Mouse (Mus musculus) heart, embryonic 14.5 days (tissue): ENCODE data around the gene Nostrin. TPM values are rescaled to one million over a fixed set of nuclear protein-coding genes. Genes with fewer than 3 reads are reported as not detected.
A peak's percentile ranks its signal among the peaks of the same experiment; 100 is the strongest.

Experiments used
- ATAC-seq: fragments of 200-750 bp; cut with Nextera tagmentation; 2 replicates; pipeline ENCODE4 v1.8.0; 2017; ENCODE audit warnings: low read depth, moderate TSS enrichment; ENCODE audit not compliant: insufficient number of reproducible peaks, insufficient read depth, low FRiP score
- H3K27ac ChIP-seq, 2 experiments: fragments of 200-500 bp in 1 of 2; fragments of 300-500 bp in 1 of 2; sonication (generic) in 1 of 2; replicated peaks in 1 of 2; 2 replicates each; pipeline ENCODE4 v1.5.1; 2012 to 2014; ENCODE audit warnings: low read depth in 2 of 2, low read length in 2 of 2, control low read depth in 1 of 2, mild to moderate bottlenecking in 1 of 2, mixed read lengths in 1 of 2; ENCODE audit not compliant: control insufficient read depth in 1 of 2, insufficient read depth in 1 of 2
- H3K27me3 ChIP-seq: fragments of 300-500 bp; sonication (generic); 2 replicates; pipeline ENCODE4 v1.6.1; 2014; ENCODE audit warnings: mild to moderate bottlenecking, low read length, control low read depth; ENCODE audit not compliant: control insufficient read depth, insufficient read depth
- H3K36me3 ChIP-seq: fragments of 300-500 bp; sonication (generic); 2 replicates; pipeline ENCODE4 v1.6.1; 2014; ENCODE audit warnings: mild to moderate bottlenecking, control low read depth, low read length, mixed read lengths; ENCODE audit not compliant: control insufficient read depth, insufficient read depth
- H3K4me1 ChIP-seq, 2 experiments: fragments of 200-500 bp in 1 of 2; fragments of 300-500 bp in 1 of 2; sonication (generic) in 1 of 2; 2 replicates each; pipeline ENCODE4 v1.6.1; 2012 to 2014; ENCODE audit warnings: low read length in 2 of 2, control low read depth in 1 of 2, mixed read lengths in 1 of 2; ENCODE audit not compliant: control insufficient read depth in 2 of 2, insufficient read depth in 2 of 2
- H3K4me2 ChIP-seq: fragments of 300-500 bp; sonication (generic); 2 replicates; pipeline ENCODE4 v1.6.1; 2014; ENCODE audit warnings: mild to moderate bottlenecking, low read length
- H3K4me3 ChIP-seq, 2 experiments: fragments of 200-500 bp in 1 of 2; fragments of 300-500 bp in 1 of 2; sonication (generic) in 1 of 2; 2 replicates each; pipeline ENCODE4 v1.5.1; 2012 to 2014; ENCODE audit warnings: low read length in 2 of 2, mild to moderate bottlenecking in 2 of 2, control low read depth in 1 of 2, low read depth in 1 of 2, moderate library complexity in 1 of 2; ENCODE audit not compliant: control insufficient read depth in 1 of 2, insufficient read depth in 1 of 2
- H3K9ac ChIP-seq: fragments of 300-500 bp; sonication (generic); 2 replicates; pipeline ENCODE4 v1.6.1; 2014; ENCODE audit warnings: mild to moderate bottlenecking, low read length
- H3K9me3 ChIP-seq: fragments of 300-500 bp; sonication (generic); 2 replicates; pipeline ENCODE4 v1.6.1; 2016; ENCODE audit warnings: low read length, control low read depth; ENCODE audit not compliant: control insufficient read depth
- WGBS: fragments of 180-500 bp; shearing (Covaris S2); extraction: QIAGEN DNeasy Blood & Tissue Kit; methylation state at CpG from one replicate; pipeline ENCODE4 v1.1.7; 2014; 5-methylcytosine and 5-hydroxymethylcytosine counted together
- polyA plus RNA-seq: library from polyadenylated mRNA; unstranded; fragments of >200 nt; fragmentation: Nextera tagmentation; extraction: Ambion mirVana; gene quantifications from 2 replicates; pipeline ENCODE4 v1.2.1, GENCODE M21; 2014

The Nostrin gene
- polyA plus RNA-seq, 1 experiment from 2014 or later, result 3.5 TPM

DNA sequence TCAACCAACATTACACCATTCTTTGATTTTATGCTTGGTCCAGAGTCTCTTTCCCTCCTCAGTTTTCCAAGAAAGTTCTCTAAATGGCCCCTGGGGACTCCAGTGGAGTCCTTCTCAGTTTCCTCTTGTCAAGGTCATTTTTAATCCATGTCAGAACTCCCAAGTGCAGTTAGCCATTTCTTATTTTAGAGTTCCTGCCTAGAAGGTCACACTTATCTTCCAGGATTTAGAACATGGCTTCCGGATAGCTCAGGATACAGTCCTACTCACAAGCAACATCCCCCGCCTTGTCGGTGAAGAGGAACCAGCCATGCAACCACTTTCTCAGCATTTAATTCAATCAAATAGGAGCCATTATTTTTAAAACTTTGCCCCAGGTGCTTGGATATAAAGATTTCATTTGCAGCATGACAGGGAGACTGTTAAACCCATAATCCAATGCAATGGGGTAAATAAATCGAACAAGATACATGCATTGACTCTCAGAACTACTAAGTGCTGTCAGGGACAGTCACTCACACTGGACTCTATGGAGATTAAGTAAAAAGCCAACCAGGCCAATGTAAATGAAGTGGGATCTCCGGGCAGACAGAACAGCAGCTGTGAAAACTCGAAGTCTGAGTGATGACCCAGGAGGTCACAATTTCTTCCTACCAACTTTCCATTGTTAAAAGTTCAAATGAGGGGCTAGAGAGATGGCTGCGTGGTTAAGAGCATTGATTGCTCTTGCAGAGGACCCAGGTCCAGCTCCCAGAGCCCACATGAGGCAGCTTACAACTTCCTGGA lies 6.0 kb upstream of the Nostrin start:
- H3K27ac ChIP-seq, result peak overlapping the region in 1 of 2 experiments; percentile 64; a peak in 2 of 4 replicates
- no peaks in the 10 kb centered on the region for H3K36me3 ChIP-seq
- no peaks in the 10 kb centered on the region for H3K9me3 ChIP-seq
- peaks cover 3 to 6% of the 10 kb centered on the region in 2 experiments; a peak in 3 of 4 replicates for H3K4me1 ChIP-seq
- H3K9ac ChIP-seq, result no peak overlapping the region
- no peak overlapping the region for H3K4me3 ChIP-seq
- H3K4me2 ChIP-seq, result no peak overlapping the region
- no peak for ATAC-seq
- no peaks in the 10 kb centered on the region for H3K27me3 ChIP-seq
- WGBS, result 54% methylated on average over 7 of the region's 7 CpGs

DNA sequence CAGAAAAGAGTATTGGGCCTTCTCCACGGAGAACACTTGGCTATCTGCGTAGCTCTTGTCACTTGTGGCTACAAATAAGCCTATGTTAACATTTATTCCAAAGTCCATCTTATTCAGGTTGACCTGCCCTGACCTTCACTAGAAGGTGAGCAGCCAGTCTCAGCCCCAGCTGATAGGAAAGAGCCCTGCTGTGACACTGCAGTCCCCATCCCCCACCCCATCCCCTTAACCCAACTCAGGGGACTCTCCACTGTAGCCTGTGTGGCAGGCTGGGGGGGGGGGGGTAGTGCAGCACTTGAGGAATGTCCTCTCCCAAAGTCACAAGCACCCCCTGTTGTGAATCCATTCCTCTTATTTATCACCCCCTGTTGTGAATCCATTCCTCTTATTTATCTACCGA lies 3.6 kb upstream of the Nostrin start:
- 41% methylated on average over 3 of the region's 3 CpGs for WGBS
- Histone ChIP-seq H3K36me3 (no peaks in the 10 kb centered on the region), H3K9ac (no peak overlapping the region), H3K4me1 (peaks cover 3 to 13% of the 10 kb centered on the region in 2 experiments; a peak in 3 of 4 replicates), H3K27me3 (no peaks in the 10 kb centered on the region), H3K9me3 (no peaks in the 10 kb centered on the region), H3K4me3 (no peak overlapping the region), H3K27ac (no peak overlapping the region), H3K4me2 (no peak overlapping the region)
- ATAC-seq, result no peak

DNA sequence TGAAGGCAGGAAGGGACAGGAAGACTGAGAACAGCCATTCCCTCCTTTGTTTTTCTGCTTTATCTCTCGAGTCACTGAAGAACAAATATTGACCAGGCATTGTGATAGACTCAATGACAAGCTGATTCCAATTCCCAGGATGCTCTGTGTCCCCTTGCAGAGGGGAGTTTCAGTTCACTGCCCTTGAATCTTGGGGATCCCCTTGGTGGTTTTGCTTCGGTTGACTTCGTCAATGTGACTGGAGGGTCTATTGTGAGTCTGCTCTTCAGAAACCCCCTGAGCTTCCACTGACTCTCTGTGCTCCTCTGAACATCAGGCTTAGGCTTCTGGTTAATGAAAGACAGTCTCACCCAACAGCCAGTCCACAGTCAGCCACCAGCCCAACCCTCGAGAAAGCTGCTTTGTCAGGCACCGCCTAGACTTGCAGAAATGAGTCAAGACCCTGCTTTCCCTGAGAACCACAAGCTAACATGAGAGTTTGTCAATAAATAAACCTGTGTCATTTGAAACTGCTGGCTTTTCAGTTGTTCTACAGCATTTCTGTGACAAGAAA lies 3.0 kb upstream of the Nostrin start:
- Histone ChIP-seq H3K4me2 (no peak overlapping the region), H3K9ac (no peak overlapping the region), H3K27ac (no peak overlapping the region), H3K36me3 (no peaks in the 10 kb centered on the region), H3K4me1 (peaks cover 3 to 13% of the 10 kb centered on the region in 2 experiments; a peak in 3 of 4 replicates), H3K9me3 (no peaks in the 10 kb centered on the region), H3K4me3 (no peak overlapping the region), H3K27me3 (no peaks in the 10 kb centered on the region)
- ATAC-seq, result no peak
- 45% methylated on average over 5 of the region's 5 CpGs for WGBS

GRCm38 (mm10) chr2:69134186-69134585 lies 1.4 kb upstream of the Nostrin start:
- H3K9ac ChIP-seq, result no peak overlapping the region
- H3K36me3 ChIP-seq, result no peaks in the 10 kb centered on the region
- no peaks in the 10 kb centered on the region for H3K9me3 ChIP-seq
- no peak for ATAC-seq
- H3K27me3 ChIP-seq, result no peaks in the 10 kb centered on the region
- H3K4me1 ChIP-seq, result peaks cover 2 to 12% of the 10 kb centered on the region in 2 experiments; a peak in 3 of 4 replicates
- H3K27ac ChIP-seq, result no peak overlapping the region
- H3K4me2 ChIP-seq, result no peak overlapping the region
- WGBS, result 65% methylated on average over 1 of the region's 1 CpGs
- H3K4me3 ChIP-seq, result no peak overlapping the region

DNA sequence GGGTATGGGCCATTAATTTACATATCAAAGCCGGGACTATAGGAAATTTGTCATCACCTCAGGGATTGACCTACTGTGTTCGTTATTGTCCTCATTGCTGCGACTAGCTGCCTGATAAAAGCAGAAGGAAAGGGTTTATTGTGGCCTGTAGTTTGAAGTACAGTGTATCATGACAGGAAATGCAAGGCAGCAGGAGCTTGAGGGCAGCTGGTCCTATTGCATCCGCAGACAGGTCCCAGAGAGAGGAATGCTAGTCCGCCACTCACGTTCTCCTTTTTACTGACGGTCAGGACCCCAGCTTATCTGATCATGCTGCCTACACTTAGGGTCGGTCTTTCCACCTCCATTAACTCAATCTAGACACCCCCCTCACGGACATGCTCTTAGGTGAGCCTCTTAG lies 663 bp upstream of the Nostrin start:
- H3K4me3 ChIP-seq, result no peak overlapping the region
- no peak for ATAC-seq
- H3K9ac ChIP-seq, result no peak overlapping the region
- H3K36me3 ChIP-seq, result no peaks in the 10 kb centered on the region
- H3K4me1 ChIP-seq, result peaks cover 2 to 9% of the 10 kb centered on the region in 2 experiments; a peak in 2 of 4 replicates
- H3K27me3 ChIP-seq, result no peaks in the 10 kb centered on the region
- no peak overlapping the region for H3K4me2 ChIP-seq
- no peaks in the 10 kb centered on the region for H3K9me3 ChIP-seq
- 42% methylated on average over 9 of the region's 9 CpGs for WGBS
- no peak overlapping the region for H3K27ac ChIP-seq

- Histone ChIP-seq H3K9ac (no peak overlapping the region), H3K27me3 (no peaks in the 10 kb centered on the region), H3K4me3 (no peak overlapping the region), H3K4me1 (peaks cover 2 to 9% of the 10 kb centered on the region in 2 experiments; a peak in 2 of 4 replicates), H3K36me3 (no peaks in the 10 kb centered on the region), H3K4me2 (no peak overlapping the region), H3K9me3 (no peaks in the 10 kb centered on the region), H3K27ac (no peak overlapping the region)
- no peak for ATAC-seq
- 79% methylated on average over 10 of the region's 10 CpGs for WGBS
Observed at GRCm38 (mm10) chr2:69137406-69138084, 1.9 kb downstream of the Nostrin start.

- Histone ChIP-seq H3K4me2 (no peak overlapping the region), H3K36me3 (no peaks in the 10 kb centered on the region), H3K9me3 (no peaks in the 10 kb centered on the region), H3K4me1 (peaks cover 2 to 9% of the 10 kb centered on the region in 2 experiments; a peak in 2 of 4 replicates), H3K4me3 (no peak overlapping the region), H3K27ac (no peak overlapping the region), H3K9ac (no peak overlapping the region), H3K27me3 (no peaks in the 10 kb centered on the region)
- 55% methylated on average over 4 of the region's 4 CpGs for WGBS
- no peak for ATAC-seq
Observed at GRCm38 (mm10) chr2:69138759-69139158, 3.2 kb downstream of the Nostrin start.
